Mouse (Mus musculus): ENCODE measurements around the gene Gtpbp2.

Gene Gtpbp2

DNA sequence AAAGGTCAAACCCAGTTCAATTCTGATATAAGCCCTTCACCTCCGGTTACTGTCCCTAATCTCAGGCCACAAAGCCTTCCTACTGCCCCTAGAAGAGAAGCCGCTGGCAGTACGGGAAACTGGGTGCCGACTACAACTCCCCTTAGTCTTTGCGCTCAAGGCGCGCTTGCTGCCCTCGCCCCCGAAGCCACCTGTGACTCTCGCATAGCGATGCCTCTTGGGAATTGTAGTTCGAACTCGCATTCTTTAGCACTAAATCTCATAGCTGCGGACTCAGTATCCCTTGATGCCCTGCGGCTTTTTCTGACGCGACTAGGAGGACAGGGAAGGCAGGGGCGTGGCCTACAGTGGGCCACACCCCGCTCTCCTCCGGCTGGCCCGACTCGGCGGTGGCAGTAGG lies at the start of gene Gtpbp2:
Gene Gtpbp2, plus strand, starts transcription at position 347 of the 400 bp plus-strand sequence.
- Histone ChIP-seq H3K27me3 (ENCODE audit: control insufficient read depth, insufficient read depth, low read length, poor library complexity, severe bottlenecking) (no peaks in the 10 kb centered on the region), H3K36me3 (ENCODE audit: control insufficient read depth, insufficient read depth, low read length, poor library complexity, severe bottlenecking) (peaks cover 9% of the 10 kb centered on the region)
- DNase-seq (ENCODE audit: low read depth, low spot score), result peak; percentile 99

- no peaks in the 10 kb centered on the region for H3K27me3 ChIP-seq (ENCODE audit: control insufficient read depth, insufficient read depth, low read length, poor library complexity, severe bottlenecking)
- H3K36me3 ChIP-seq (ENCODE audit: control insufficient read depth, insufficient read depth, low read length, poor library complexity, severe bottlenecking), result peaks cover 3% of the 10 kb centered on the region
- DNase-seq (ENCODE audit: low read depth, low spot score), result no peak
Observed at GRCm38 (mm10) chr17:46115489-46115888, 45.3 kb upstream of the Gtpbp2 start.

DNA sequence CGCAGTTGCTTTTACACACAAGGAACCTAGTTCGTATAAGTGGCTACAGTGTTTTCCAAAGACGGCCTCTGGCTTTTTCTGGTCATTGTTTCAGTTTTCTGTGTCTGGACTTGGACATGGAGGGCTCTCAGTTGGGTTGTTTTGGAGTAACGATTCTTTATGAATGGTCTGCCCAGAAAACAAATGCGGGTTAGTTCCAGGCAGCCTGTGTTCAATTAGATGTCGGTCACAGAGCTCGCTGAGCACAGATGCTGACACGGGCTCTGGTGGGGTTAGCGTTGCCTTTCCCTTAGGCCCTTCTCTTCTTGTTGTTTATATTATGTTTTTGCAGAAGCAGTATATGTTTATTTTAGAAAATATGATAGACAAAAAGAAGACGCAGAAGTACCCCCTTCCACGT lies 44.7 kb upstream of the Gtpbp2 start:
- Histone ChIP-seq H3K36me3 (ENCODE audit: control insufficient read depth, insufficient read depth, low read length, poor library complexity, severe bottlenecking) (peaks cover 3% of the 10 kb centered on the region), H3K27me3 (ENCODE audit: control insufficient read depth, insufficient read depth, low read length, poor library complexity, severe bottlenecking) (no peaks in the 10 kb centered on the region)
- no peak for DNase-seq (ENCODE audit: low read depth, low spot score)

- H3K36me3 ChIP-seq (ENCODE audit: control insufficient read depth, insufficient read depth, low read length, poor library complexity, severe bottlenecking), result peaks cover 3% of the 10 kb centered on the region
- DNase-seq (ENCODE audit: low read depth, low spot score), result no peak
- H3K27me3 ChIP-seq (ENCODE audit: control insufficient read depth, insufficient read depth, low read length, poor library complexity, severe bottlenecking), result no peaks in the 10 kb centered on the region
Observed at GRCm38 (mm10) chr17:46116881-46117280, 44.0 kb upstream of the Gtpbp2 start.

GRCm38 (mm10) chr17:46117623-46118422 lies 43.0 kb upstream of the Gtpbp2 start:
- DNase-seq (ENCODE audit: low read depth, low spot score), result no peak
- H3K27me3 ChIP-seq (ENCODE audit: control insufficient read depth, insufficient read depth, low read length, poor library complexity, severe bottlenecking), result no peaks in the 10 kb centered on the region
- peaks cover 3% of the 10 kb centered on the region for H3K36me3 ChIP-seq (ENCODE audit: control insufficient read depth, insufficient read depth, low read length, poor library complexity, severe bottlenecking)

DNA sequence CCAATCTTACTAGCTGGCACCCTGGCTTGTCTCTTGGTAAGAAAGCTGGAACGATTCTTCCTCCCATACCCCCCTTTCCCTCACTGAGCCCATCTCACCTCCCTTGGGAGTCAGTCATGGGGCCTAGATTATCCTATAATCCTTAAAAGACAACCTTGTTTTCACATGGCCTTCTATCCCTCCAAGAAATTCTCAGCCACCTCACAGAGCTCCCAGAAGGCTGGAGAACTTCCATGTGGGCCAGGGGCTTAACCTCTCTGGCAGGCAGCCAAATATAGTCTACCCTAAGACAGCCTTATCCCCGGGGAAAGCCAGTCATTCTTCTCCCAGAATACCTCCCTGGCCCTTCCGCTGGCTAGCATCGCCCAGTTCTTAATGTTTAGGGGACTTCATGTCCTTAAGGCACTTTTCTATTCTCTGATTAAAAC lies 42.4 kb upstream of the Gtpbp2 start:
- DNase-seq (ENCODE audit: low read depth, low spot score), result no peak
- Histone ChIP-seq H3K27me3 (ENCODE audit: control insufficient read depth, insufficient read depth, low read length, poor library complexity, severe bottlenecking) (no peaks in the 10 kb centered on the region), H3K36me3 (ENCODE audit: control insufficient read depth, insufficient read depth, low read length, poor library complexity, severe bottlenecking) (peaks cover 5% of the 10 kb centered on the region)

DNA sequence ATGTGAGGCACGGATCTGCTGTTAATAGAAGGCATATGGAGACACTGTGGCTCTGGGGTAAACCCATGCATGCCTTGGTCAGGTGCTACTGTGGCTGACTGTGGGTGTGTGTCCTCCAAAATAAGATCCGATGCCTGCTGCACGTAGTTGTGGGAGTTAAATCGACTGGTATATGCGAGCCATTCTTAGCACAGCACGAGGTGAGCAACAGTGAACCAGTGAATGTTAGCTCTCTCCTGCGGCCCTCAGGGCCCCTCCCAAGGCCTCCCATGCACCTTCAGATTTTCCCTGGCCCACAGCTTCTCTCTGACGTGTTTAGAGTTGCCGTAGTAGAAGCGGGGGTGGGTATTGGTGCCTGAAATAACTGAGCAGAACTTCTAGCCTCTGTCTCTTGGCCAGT lies 41.2 kb upstream of the Gtpbp2 start:
- Histone ChIP-seq H3K27me3 (ENCODE audit: control insufficient read depth, insufficient read depth, low read length, poor library complexity, severe bottlenecking) (no peaks in the 10 kb centered on the region), H3K36me3 (ENCODE audit: control insufficient read depth, insufficient read depth, low read length, poor library complexity, severe bottlenecking) (peaks cover 12% of the 10 kb centered on the region)
- no peak for DNase-seq (ENCODE audit: low read depth, low spot score)

GRCm38 (mm10) chr17:46122791-46123190 lies 38.0 kb upstream of the Gtpbp2 start:
- no peaks in the 10 kb centered on the region for H3K27me3 ChIP-seq (ENCODE audit: control insufficient read depth, insufficient read depth, low read length, poor library complexity, severe bottlenecking)
- H3K36me3 ChIP-seq (ENCODE audit: control insufficient read depth, insufficient read depth, low read length, poor library complexity, severe bottlenecking), result peaks cover 17% of the 10 kb centered on the region
- DNase-seq (ENCODE audit: low read depth, low spot score), result no peak

DNA sequence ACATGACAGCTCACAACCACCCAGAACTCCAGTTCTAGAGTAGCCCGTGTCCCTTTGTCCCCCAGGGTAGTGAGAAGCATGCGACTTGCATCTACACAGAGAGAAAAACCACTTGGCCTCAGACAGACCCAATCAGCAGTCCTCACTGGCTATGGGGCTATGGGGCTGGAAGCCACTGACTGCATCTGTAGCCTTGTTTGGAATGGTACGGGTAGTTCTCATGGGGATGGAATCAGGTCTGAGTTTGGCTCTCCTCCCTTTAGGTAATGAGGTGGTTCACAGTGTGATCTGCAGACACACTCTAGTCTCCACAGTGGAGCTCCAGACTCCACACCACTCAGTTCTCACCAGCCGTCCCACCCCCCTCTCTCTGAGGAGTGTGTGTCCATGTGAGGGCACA lies 37.5 kb upstream of the Gtpbp2 start:
- Histone ChIP-seq H3K36me3 (ENCODE audit: control insufficient read depth, insufficient read depth, low read length, poor library complexity, severe bottlenecking) (peaks cover 17% of the 10 kb centered on the region), H3K27me3 (ENCODE audit: control insufficient read depth, insufficient read depth, low read length, poor library complexity, severe bottlenecking) (no peaks in the 10 kb centered on the region)
- no peak for DNase-seq (ENCODE audit: low read depth, low spot score)

- no peaks in the 10 kb centered on the region for H3K27me3 ChIP-seq (ENCODE audit: control insufficient read depth, insufficient read depth, low read length, poor library complexity, severe bottlenecking)
- no peak for DNase-seq (ENCODE audit: low read depth, low spot score)
- H3K36me3 ChIP-seq (ENCODE audit: control insufficient read depth, insufficient read depth, low read length, poor library complexity, severe bottlenecking), result peaks cover 17% of the 10 kb centered on the region
Observed at GRCm38 (mm10) chr17:46123953-46124700, 36.7 kb upstream of the Gtpbp2 start.

GRCm38 (mm10) chr17:46126608-46127007 lies 34.2 kb upstream of the Gtpbp2 start:
- no peak for DNase-seq (ENCODE audit: low read depth, low spot score)
- H3K27me3 ChIP-seq (ENCODE audit: control insufficient read depth, insufficient read depth, low read length, poor library complexity, severe bottlenecking), result no peaks in the 10 kb centered on the region
- peaks cover 14% of the 10 kb centered on the region for H3K36me3 ChIP-seq (ENCODE audit: control insufficient read depth, insufficient read depth, low read length, poor library complexity, severe bottlenecking)

GRCm38 (mm10) chr17:46127814-46128493 lies 32.9 kb upstream of the Gtpbp2 start:
- peaks cover 14% of the 10 kb centered on the region for H3K36me3 ChIP-seq (ENCODE audit: control insufficient read depth, insufficient read depth, low read length, poor library complexity, severe bottlenecking)
- no peak for DNase-seq (ENCODE audit: low read depth, low spot score)
- H3K27me3 ChIP-seq (ENCODE audit: control insufficient read depth, insufficient read depth, low read length, poor library complexity, severe bottlenecking), result no peaks in the 10 kb centered on the region

DNA sequence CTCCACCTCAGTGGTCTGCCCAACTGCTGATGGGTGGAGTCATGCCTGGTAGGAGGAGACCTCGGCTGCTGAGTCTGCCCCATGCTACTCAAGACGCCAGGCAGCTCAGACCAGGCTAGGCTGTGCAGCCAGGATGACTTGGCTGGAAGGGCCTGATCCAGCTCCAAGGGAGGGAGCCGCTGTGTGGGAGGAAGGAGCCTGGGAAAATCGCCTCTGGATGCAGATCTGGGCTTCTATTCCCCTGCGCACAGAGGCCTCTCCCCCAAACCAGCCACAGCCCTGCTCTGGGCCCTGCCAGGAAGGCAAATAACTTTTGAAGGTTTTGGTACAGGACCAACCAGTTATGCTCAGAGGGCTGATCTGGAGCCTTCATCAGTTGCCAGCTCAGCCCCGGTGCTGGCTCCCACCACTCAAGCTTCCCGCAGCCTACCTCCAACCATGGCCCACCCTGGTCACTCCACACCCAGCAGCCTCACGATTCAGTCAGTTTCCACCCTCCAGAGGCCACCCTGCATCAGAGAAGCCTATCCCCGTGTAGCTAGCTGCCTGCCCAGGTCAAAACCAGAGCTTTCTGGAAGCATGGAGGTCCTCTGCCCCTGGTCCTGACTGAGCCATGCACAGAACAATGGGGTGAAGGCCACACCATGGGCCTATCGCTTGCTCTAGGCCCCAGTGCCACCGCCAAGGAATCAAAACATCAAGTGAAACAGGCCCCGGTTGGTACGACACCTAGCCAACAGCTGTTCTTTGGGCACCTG lies 30.9 kb upstream of the Gtpbp2 start:
- no peak for DNase-seq (ENCODE audit: low read depth, low spot score)
- H3K27me3 ChIP-seq (ENCODE audit: control insufficient read depth, insufficient read depth, low read length, poor library complexity, severe bottlenecking), result no peaks in the 10 kb centered on the region
- H3K36me3 ChIP-seq (ENCODE audit: control insufficient read depth, insufficient read depth, low read length, poor library complexity, severe bottlenecking), result peaks cover 6% of the 10 kb centered on the region

GRCm38 (mm10) chr17:46132058-46132718 lies 28.6 kb upstream of the Gtpbp2 start:
- Histone ChIP-seq H3K36me3 (ENCODE audit: control insufficient read depth, insufficient read depth, low read length, poor library complexity, severe bottlenecking) (no peaks in the 10 kb centered on the region; the same call in none of the 2 replicates), H3K27me3 (ENCODE audit: control insufficient read depth, insufficient read depth, low read length, poor library complexity, severe bottlenecking) (no peaks in the 10 kb centered on the region)
- peak; percentile 72 for DNase-seq (ENCODE audit: low read depth, low spot score)

All from splenic B cell, adult 2 months (primary cell).